Mouse (Mus musculus): Measurements from ENCODE around the gene Sfswap. TPM values are rescaled to one million over a fixed set of nuclear protein-coding genes. Genes with fewer than 3 reads are reported as not detected.

Sfswap gene
- 43.5 and 70.6 TPM in 2 replicates for total RNA-seq (2017)

- ATAC-seq (replicated peaks; ENCODE audit: low read depth, poor library complexity, severe bottlenecking), result peak; percentile 84
Observed at GRCm38 (mm10) chr5:129500722-129501634, at the start of gene Sfswap. Gene Sfswap, plus strand, starts transcription at chr5:129501221.

GRCm38 (mm10) chr5:129452561-129452960 lies 48.5 kb upstream of the Sfswap start:
- ATAC-seq (replicated peaks; ENCODE audit: low read depth, poor library complexity, severe bottlenecking), result no peak

DNA sequence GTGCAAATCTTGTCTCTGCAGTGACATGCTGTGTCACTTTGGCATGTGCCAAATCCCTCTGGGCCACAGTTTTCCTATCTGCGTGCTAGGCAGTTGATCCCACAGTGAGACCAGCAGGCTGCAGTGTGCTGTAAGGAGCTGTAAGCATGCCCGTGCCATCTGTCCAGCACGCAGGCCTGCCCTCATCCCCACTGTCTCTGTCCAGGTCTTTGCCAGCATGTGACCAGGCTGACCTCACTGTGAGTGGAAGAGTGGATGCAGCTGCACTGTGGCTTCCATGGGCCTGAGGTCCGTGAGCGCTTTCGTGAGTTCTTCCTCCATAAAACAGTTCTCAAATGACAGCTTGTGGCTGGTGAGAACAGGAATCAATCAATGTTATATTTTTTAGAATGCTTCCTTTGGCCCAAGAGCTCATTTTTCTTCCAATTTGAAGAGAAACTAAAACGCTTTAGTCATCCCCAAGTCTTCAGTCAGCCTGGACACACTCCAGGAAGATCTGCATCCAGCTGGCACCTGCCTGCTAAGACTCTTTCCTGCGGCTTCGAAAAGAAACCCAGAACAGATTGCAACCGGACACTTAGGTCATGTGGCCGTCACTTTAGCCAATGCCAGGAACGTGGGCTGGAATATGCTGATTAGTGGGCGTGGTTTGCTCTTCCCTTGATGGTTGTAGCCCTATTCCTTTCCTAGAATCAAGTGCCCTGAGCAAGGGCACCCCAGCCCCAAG lies 46.1 kb upstream of the Sfswap start:
- ATAC-seq (replicated peaks; ENCODE audit: low read depth, poor library complexity, severe bottlenecking), result peak; percentile 91

GRCm38 (mm10) chr5:129455529-129455896 lies 45.5 kb upstream of the Sfswap start:
- ATAC-seq (replicated peaks; ENCODE audit: low read depth, poor library complexity, severe bottlenecking), result no peak

DNA sequence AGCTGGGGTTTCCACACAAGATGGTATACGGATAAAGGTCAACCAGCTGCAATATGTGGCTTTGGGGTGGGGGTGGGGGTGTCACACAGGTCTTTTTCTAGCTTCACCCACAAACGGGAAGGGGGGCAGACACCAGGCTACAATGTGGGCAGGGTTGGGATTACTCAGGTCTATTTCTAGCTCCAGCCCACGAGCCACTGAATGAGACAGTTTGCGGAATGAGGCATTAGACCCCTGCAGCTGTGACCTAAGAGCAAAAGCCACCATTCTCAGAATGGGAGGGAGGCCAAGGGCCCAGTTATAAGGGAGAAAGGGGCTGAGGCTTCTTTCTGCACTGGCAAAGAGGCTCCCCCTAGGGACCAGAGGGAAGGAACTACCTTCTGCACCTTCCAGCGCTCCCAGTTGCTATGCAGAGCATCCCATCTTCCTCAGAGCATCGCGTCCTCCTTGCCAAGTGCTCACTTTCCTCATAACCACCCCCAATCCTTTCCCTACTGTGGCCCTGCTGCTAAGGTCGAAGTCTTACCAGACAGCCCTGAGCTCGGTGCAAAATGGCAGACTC lies 44.4 kb upstream of the Sfswap start:
- peak; percentile 40; the same call in 1 of the 2 replicates for ATAC-seq (replicated peaks; ENCODE audit: low read depth, poor library complexity, severe bottlenecking)

DNA sequence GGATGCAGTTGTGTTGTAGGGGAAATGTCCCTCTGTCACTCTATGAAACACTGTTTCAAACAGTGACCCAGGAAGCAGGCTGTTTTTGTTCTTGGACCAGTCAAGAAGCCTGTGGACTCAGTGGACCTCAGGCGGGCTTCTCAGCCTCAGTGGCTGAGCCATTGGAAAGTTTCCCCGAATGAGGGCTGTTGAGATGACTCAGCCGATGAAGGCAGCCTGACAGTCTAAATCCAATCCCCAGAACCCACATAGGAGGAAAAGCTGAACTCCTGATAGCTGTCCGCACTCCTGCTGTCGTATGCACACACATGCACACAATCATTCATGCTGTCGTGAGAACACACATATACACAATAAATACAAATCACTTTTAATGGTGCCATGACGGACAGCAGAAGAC lies 42.9 kb upstream of the Sfswap start:
- ATAC-seq (replicated peaks; ENCODE audit: low read depth, poor library complexity, severe bottlenecking), result no peak

DNA sequence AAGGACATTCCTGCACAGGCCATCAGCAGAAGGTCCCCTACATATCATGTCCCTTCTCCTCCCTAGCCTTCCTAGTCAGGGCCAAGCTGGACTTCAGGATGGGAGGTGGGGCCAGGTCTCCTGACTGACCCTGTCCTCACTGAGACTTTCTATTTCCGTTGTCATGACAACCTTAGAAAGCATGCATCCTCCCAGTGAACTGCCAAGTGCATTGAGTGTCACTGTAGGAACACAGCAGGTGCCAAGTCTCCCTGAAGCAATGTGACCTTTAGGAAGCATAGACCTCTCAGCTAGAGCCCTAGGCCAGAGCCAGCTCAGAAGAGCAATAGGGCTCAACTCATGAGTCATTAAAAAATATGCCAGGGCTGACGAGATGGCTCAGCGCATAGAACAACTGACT lies 42.5 kb upstream of the Sfswap start:
- no peak for ATAC-seq (replicated peaks; ENCODE audit: low read depth, poor library complexity, severe bottlenecking)

- ATAC-seq (replicated peaks; ENCODE audit: low read depth, poor library complexity, severe bottlenecking), result no peak
Observed at GRCm38 (mm10) chr5:129460798-129461476, 40.1 kb upstream of the Sfswap start.

DNA sequence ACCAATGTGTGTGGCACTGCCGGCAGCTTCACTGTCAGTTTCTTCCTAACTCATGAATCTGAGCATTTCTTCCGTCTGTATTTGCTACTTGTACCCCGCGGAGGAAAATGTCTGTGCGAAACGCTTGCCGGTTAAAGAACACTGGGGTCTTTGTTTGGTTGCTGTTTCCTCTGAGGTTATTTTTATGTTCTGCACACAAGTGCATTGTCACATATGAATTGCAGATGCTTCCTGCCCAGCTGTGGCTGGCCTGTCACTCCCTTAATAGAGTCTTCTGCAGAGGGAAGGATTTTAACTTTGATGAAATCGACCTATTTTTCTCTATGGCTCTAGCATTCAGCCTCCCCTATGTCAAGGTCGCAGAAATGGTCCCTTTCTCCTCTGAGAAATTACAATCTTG lies 37.4 kb upstream of the Sfswap start:
- 0 out of 2 replicates have a peak, but pooled peaks have one; percentile 22 for ATAC-seq (replicated peaks; ENCODE audit: low read depth, poor library complexity, severe bottlenecking)

- no peak for ATAC-seq (replicated peaks; ENCODE audit: low read depth, poor library complexity, severe bottlenecking)
Observed at GRCm38 (mm10) chr5:129465788-129466187, 35.2 kb upstream of the Sfswap start.

- no peak for ATAC-seq (replicated peaks; ENCODE audit: low read depth, poor library complexity, severe bottlenecking)
Observed at GRCm38 (mm10) chr5:129475532-129476045, 25.4 kb upstream of the Sfswap start.

- no peak for ATAC-seq (replicated peaks; ENCODE audit: low read depth, poor library complexity, severe bottlenecking)
Observed at GRCm38 (mm10) chr5:129489879-129490278, 11.1 kb upstream of the Sfswap start.

DNA sequence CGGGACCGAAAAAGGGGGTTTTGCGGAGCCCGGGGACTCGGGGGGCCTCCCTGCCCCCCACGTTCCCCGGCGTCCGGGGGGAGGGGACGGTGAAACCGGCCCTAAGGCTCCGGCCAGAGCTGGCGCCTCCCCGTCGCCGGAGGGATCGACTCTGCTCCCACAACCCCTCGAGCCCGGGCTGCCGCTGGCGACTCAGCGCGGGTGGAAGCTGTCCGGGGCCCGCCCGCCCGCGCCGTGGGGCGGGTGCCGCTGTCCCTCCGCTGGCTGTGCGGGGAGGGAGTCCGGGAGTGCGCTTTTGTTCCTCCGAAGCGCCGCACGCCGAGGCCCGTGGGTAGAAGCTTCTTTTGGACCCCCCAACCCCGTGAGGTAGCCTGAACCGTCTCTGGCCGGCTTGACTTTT lies 650 bp downstream of the Sfswap start:
- 0 out of 2 replicates have a peak, but pooled peaks have one; percentile 16 for ATAC-seq (replicated peaks; ENCODE audit: low read depth, poor library complexity, severe bottlenecking)

GRCm38 (mm10) chr5:129506886-129507285 lies 5.9 kb downstream of the Sfswap start:
- no peak for ATAC-seq (replicated peaks; ENCODE audit: low read depth, poor library complexity, severe bottlenecking)

DNA sequence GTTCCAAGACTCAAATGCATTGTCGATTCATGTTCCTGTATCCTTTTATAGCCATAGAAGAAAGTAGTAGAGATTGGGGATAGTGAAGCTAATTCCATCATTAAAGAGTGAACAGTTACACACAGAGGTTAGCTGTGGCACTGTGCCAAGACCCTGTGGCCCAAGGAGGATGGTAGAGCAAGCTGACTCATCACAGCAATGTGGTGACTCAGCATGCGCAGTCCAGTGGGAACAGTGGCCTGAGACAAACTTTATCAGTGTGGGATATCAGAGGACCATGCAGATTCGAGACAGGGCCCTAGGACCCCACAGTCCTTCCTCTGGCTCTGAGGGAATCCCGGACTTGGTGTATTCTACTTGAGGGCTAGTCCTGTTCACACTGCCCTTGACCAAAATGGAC lies 17.2 kb downstream of the Sfswap start:
- ATAC-seq (replicated peaks; ENCODE audit: low read depth, poor library complexity, severe bottlenecking), result peak; percentile 48; the same call in 1 of the 2 replicates

- ATAC-seq (replicated peaks; ENCODE audit: low read depth, poor library complexity, severe bottlenecking), result no peak
Observed at GRCm38 (mm10) chr5:129518786-129519185, 17.8 kb downstream of the Sfswap start.

DNA sequence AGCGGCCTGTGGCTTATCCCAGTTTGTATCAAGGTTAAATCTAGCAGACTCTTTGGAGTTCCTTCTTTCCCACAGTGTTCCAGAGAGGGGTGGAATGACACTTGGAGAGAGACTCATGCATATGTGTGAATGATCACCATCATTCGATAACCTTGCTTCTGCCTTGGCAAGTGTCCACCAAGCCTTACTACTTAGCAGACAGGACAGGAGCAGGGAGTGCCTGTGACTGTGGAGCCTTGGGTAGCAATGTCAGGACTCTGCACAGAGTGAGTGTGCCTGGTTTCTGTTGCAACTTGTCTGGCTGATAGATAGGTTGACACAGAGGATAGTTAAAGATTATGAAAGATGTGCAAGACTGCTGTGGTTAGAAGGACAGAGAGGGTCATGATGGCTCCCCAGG lies 18.6 kb downstream of the Sfswap start:
- ATAC-seq (replicated peaks; ENCODE audit: low read depth, poor library complexity, severe bottlenecking), result no peak

DNA sequence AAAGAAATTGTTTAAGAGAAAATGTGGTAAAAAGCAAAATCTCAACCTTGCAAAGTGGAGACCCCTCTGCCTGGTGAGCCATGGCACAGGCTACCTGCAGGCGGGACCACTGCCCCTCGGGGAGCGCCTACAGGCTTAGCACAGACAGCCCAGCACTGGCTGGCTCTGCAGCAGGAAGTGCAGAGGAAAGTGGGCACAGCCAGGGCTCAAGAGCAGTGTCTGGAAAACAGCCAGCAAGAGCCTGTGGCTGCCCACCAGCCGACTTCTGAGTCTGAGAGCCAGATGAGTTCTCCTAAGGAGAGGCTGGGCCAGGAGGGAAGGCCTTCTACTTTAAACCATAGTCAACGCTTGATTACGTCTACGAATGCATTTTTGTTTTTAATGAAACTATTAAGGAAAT lies 20.5 kb downstream of the Sfswap start:
- no peak for ATAC-seq (replicated peaks; ENCODE audit: low read depth, poor library complexity, severe bottlenecking)

GRCm38 (mm10) chr5:129521913-129522312 lies 20.9 kb downstream of the Sfswap start:
- no peak for ATAC-seq (replicated peaks; ENCODE audit: low read depth, poor library complexity, severe bottlenecking)

DNA sequence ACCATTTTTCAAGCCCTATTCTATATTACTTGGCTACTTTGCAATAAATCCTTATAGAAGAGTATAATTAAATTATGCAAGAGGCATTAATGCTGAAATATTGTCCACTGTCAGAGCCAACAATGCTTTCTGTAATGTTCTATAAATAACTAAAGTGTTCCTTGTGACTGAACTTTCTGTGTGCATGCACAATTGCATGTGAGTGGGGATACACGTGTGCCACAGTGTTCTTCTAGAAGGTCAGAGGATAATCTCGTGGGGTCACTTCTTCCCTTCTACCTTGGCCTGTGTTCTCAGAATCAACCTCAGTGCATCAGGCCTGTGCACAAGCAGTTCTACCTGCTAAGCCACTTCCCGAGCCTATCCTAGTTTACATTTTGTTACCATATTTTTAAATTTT lies 22.1 kb downstream of the Sfswap start:
- no peak for ATAC-seq (replicated peaks; ENCODE audit: low read depth, poor library complexity, severe bottlenecking)

All from common myeloid progenitor, adult 5-6 weeks (primary cell).